Mouse (Mus musculus): ENCODE results near the gene Cirbp.

DNA sequence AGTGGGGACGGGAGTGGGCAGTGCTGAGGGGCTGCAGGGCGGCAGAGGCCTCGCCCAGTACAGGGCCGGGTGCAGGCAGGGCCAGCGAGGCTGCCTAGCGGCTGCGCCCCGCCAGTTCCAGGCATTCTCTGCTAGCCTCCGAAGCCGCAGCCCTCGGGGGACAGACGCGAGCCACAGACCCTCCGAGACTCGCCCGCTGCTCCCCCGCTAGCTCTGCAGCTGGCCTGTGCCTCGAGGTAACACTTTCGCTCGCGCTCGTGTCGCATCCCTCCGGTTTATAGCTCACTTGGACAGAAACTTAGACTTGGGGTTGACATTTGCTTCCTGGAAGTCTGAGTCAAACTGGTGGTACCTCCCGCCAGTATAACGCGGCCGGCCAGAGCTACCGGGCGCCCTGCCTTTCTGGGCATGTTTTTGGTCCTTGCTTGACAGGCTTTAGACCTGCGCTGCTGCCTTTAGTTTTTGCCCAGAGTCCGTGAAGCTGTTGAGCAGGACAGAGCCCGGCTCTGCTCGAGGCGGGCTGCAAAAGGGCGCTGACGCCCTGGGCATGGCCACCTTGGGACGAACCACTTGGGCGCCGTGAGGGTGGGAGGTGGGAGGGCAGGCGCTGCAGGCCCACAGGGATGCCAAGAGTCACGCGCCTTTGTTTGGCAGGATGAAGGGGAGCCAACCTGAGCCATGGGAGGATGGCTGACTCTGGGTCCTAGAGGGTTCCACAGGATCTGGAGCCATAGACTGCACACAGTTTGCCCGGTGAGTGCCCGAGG is 6.2 kb downstream of the Cirbp start:
- TF ChIP-seq CTCF (IDR thresholded peaks at IDR 0.05; ENCODE audit: low read depth) (no peak), EP300 (IDR thresholded peaks at IDR 0.05; ENCODE audit: low read depth) (no peak)

All from liver, embryonic 14.5 days (tissue).